Mouse (Mus musculus) liver, adult 2 months (tissue): ENCODE data around the gene Trim66.

Source experiments
- CTCF ChIP-seq: fragments of 200-500 bp; IDR thresholded peaks from 2 replicates; pipeline ENCODE4 v1.5.1; 2011; ENCODE audit warnings: low read depth, low read length, control low read depth
- POLR2A ChIP-seq: fragments of 200-500 bp; IDR thresholded peaks from 2 replicates; pipeline ENCODE4 v1.6.1; 2011; ENCODE audit warnings: low read length, control low read depth; ENCODE audit not compliant: insufficient read depth; ENCODE audit errors: extremely low read depth

- TF ChIP-seq POLR2A (no peak), CTCF (no peak)
Measured at GRCm38 (mm10) chr7:109522084-109522483, 14.2 kb upstream of the Trim66 start.
